Mouse (Mus musculus) testis, adult 2 months (tissue): Measurements from ENCODE around the gene Gm49396.
A peak's percentile ranks its signal among the peaks of the same experiment; 100 is the strongest.

Experiments
- CTCF ChIP-seq: fragments of 200-500 bp; IDR thresholded peaks from 2 replicates; pipeline ENCODE4 v1.5.1; 2012; ENCODE audit warnings: low read depth, mild to moderate bottlenecking, inconsistent platforms, low read length, moderate library complexity; ENCODE audit not compliant: control insufficient read depth, insufficient read depth, insufficient replicate concordance
- POLR2A ChIP-seq: fragments of 200-500 bp; IDR thresholded peaks from 2 replicates; pipeline ENCODE4 v1.6.1; 2012; ENCODE audit warnings: low read depth, mild to moderate bottlenecking, inconsistent platforms, low read length, moderate library complexity; ENCODE audit not compliant: control insufficient read depth

- TF ChIP-seq POLR2A (no peak; the same call in 1 of the 2 replicates), CTCF (peak; percentile 68)
These were observed 26.5 kb downstream of the Gm49396 start for GRCm38 (mm10) chr7:30589435-30590301.
